Mouse (Mus musculus) activated CD4-positive, CD25-positive, alpha-beta regulatory T cell, adult 4 months (primary cell): ENCODE results near the gene Acy3. TPM values are rescaled to one million over a fixed set of nuclear protein-coding genes. Genes with fewer than 3 reads are reported as not detected.
"Not testable (repeated sequence)": the region's sequence is repeated elsewhere in the genome, so short reads cannot be mapped to it uniquely, and the experiment has no call there.

ENCODE experiments used
- ATAC-seq: one replicate; pipeline ENCODE4 v1.8.0; 2017
- polyA plus RNA-seq, 2 experiments: library from polyadenylated mRNA; unstranded; fragments of 100-300 nt; shearing (Covaris generic); gene quantifications; one replicate each; pipeline ENCODE4 v1.2.1; 2017

Acy3 gene
- polyA plus RNA-seq = 1 to 10 TPM; 1.2 to 1.6 TPM

DNA sequence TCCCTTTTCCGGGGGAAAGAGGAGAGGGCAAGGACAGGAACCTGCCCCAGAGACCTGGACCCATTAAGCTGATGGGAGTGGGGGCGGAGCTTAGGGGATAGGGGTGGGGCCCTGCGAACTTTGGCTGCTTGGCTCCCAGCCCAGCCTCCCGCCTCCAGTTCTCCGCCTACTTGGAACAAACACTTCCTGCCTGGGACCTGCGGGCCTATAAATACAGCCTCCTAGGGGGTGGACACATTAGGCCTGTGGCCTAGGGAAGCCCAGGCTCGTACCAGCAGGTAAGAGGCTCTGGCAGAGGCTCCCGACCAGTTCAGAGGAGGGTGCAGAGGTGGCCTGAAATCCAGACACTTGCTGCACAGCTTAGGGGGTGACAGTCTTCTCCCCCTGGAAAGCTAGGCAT, at the start of gene Acy3:
Gene Acy3, plus strand, starts transcription at position 237 of the 400 bp plus-strand sequence.
- no peak for ATAC-seq

DNA sequence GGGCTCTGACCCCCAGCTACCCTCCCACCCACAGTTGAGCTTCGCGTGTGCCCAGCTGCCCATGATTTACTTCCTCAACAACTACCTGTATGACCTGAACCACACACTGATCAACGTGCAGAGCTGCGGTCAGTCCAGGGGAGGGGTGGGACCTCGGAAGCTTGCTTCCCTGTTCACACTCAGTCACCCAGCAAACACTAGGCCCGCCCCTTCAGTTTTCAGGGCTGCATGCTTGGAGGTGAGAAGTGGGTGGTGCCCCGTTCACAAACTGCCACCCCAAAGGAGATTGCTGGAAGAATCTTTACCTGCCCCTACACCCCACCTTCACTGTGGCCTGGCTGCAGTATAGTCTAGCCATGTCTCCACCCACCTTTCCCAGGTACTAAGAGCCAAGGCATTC, 44.1 kb upstream of the Acy3 start:
- no peak for ATAC-seq

- peak; percentile 80 for ATAC-seq
Observed at GRCm38 (mm10) chr19:3942986-3943735, 43.2 kb upstream of the Acy3 start.

DNA sequence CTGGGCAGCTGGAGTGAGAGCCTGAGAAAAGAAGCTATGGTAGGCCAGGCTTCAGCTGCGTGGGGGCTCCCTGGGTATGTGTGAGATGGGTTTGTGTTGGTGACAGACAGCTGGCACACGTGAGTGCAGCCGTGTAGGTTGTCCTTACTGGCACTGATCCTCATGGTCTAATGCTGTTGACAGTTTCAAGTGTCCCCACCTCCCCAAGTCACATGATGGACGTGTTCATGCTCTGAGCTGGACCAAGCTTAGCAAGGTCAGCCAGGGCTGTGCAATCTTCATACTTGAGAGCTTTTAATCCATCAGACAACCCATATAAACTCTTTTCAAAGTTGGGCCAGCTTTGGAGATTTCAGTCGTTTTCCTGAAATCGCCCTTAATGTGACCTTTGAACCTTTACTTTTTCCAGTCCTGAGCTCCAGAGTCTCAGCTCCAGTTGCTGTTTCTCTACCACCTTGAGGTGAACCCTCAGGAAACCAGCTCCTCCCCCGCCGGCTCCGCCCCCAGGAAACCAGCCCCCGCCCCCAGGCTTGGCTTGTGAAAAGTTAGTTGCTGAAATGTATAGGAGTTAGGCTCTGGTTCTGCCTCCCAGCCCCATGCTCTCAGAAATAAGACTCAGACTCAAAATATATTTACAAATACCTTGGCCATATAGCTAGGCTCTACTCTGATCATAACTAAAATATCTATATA, 40.4 kb upstream of the Acy3 start:
- ATAC-seq = no peak

DNA sequence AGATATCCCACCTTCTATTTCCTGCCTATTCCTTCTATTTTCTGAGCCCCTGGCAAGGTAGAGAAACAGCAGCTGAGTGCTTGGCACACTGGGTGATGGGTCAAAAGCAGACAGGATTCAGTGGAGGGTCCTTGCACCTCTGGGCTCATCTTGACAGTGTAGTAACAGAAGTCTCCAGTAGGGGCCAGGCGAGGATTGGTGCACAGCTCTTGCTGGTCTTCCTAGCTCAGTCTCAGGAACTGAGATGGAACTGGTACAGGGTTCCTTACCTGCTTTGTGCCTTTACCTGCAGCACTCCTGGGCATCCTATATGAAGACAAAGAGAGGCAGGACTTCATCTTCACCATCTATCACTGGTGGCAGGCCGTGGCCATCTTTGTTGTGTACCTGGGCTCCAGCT, 39.7 kb upstream of the Acy3 start:
- ATAC-seq = peak; percentile 57

DNA sequence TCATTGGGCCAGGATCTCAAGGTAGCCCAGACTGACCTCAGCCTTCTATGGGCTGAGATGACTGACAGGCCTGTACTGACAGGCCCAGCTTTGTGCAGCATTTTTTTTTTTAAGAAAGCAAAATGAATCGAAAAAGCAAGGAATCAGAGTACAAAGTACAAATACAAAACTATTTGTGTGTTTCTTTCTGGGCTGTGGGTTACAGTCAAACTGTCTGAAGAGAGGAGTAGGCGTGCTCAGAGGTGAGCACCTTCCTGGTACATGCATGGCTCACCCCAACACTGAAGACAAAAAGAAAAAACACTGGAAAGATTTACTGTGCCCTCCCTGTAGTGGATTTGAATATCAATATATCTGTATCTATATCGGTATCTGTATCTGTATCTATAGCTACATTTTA, 38.6 kb upstream of the Acy3 start:
- no peak for ATAC-seq

GRCm38 (mm10) chr19:3948546-3948945, 37.8 kb upstream of the Acy3 start:
- no peak for ATAC-seq

GRCm38 (mm10) chr19:3950331-3950730, 36.0 kb upstream of the Acy3 start:
- ATAC-seq = no peak

DNA sequence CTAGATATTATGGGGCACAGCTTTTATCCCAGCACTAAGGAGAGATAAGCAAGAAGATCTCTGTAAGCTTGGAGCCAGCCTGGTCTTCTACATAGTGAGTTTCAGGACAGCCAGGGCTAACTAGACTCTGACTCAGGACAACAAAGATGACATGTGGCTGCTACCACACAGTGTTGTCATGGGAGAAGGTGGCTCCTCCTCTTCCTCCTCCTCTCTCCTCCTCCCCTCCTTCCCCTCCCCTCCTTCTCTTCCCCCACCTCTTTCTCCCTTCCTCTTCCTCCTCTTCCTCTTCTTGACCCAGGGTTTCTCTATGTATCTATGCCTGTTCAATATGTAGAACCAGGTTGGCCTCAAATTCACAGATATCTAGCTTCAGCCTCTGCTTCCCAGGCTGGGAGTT, 34.9 kb upstream of the Acy3 start:
- ATAC-seq = no peak

- ATAC-seq = no peak
Observed at GRCm38 (mm10) chr19:3952099-3952498, 34.3 kb upstream of the Acy3 start.

DNA sequence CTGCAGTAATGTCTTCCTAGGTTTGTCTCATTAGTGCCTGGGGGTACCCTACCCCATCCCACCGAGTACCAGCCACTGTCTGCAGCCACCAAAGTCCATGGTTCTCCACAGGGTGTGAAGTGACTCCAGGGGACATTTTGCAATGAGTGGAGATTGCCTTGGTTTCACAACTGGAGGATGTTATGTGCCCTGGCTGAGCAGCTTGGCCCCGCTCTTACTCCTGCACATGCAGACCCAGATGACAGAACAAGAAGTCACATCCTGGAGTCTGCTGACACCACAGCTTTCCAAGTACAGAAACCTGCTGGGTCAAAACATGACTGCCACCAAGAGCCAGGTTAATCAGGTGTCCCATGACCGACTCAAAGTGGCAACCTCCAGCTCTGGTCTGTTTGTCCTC, 31.3 kb upstream of the Acy3 start:
- no peak for ATAC-seq

GRCm38 (mm10) chr19:3955804-3956203, 30.6 kb upstream of the Acy3 start:
- no peak for ATAC-seq

- not testable (repeated sequence) for ATAC-seq
Observed at GRCm38 (mm10) chr19:3957296-3958036, 28.9 kb upstream of the Acy3 start.

- ATAC-seq = no peak
Observed at GRCm38 (mm10) chr19:3958470-3958869, 27.9 kb upstream of the Acy3 start, which contains the start of gene Aldh3b3. Gene Aldh3b3, plus strand, starts transcription at chr19:3958645.

- no peak for ATAC-seq
Observed at GRCm38 (mm10) chr19:3959030-3959429, 27.3 kb upstream of the Acy3 start.

- no peak for ATAC-seq
Observed at GRCm38 (mm10) chr19:3960211-3960610, 26.2 kb upstream of the Acy3 start.

GRCm38 (mm10) chr19:3961805-3962204, 24.6 kb upstream of the Acy3 start:
- ATAC-seq = not testable (repeated sequence)

- ATAC-seq = no peak
Observed at GRCm38 (mm10) chr19:3962469-3962868, 23.9 kb upstream of the Acy3 start.

- ATAC-seq = no peak
Observed at GRCm38 (mm10) chr19:3964030-3964429, 22.3 kb upstream of the Acy3 start.

- no peak for ATAC-seq
Observed at GRCm38 (mm10) chr19:3966330-3967075, 19.9 kb upstream of the Acy3 start.

GRCm38 (mm10) chr19:3967258-3967657, 19.1 kb upstream of the Acy3 start:
- ATAC-seq = no peak

DNA sequence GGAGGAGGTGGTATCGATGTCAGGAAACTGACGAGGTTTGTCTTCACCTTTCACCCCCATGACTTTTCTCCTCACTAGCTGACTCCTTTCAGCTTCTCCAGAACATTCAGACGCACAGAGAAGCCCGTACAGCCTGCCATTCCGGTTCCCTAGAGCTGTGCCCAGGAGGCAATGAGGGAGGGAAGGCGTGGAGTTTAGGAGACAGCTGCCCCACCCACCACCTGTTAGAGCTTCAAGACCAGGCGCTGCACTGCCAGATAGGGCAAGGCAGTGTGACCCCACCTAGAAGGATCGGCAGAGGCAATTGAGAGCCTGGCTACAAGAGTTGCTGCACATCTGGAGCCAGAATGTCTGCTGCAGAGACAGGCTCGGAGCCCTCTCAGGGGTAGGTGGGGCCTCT, 14.1 kb upstream of the Acy3 start, which contains the start of gene Aldh3b2:
Gene Aldh3b2, plus strand, starts transcription at position 100 of the 400 bp plus-strand sequence.
- ATAC-seq = no peak

DNA sequence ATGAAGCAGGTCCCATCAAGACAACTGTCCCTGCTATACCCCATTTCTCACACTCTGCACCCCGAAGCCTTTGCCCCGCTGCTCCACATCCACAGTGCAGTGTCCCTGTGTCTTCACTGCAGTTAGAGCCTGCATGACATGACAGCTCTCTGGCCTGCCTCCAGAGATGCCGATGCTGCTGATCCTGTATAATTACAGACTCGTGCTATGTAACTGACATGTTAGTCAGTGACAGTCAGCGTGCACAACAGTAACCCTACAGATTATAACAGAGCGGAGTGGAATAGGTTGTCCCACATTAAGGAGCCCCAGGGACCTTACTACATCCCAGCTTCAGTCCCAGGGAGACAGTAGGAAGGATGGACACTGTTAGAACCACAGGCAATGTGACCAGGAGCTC, 11.8 kb upstream of the Acy3 start:
- not testable (repeated sequence) for ATAC-seq
